Comparison of ENCODE assay signal across 7 mouse cellular contexts in genomic region chr12:3660985-3661635, GRCm38 (mm10).
DNase-seq lines count a peak whose midpoint lies in the region; ATAC-seq lines count a peak whose summit lies in the region.

No protein-coding gene starts in this region.

- H3K27me3 ChIP-seq in hindbrain, embryonic 16.5 days (replicated peaks; ENCODE audit: control insufficient read depth, insufficient read depth, low read length), result no peaks in the 10 kb centered on the region
- H3K27me3 ChIP-seq in hindbrain, embryonic 10.5 days (ENCODE audit: insufficient read depth, poor library complexity, severe bottlenecking), result no peaks in the 10 kb centered on the region

- H3K9me3 ChIP-seq in hindbrain, embryonic 16.5 days (ENCODE audit: control insufficient read depth, low read length), result no peaks in the 10 kb centered on the region
- H3K9me3 ChIP-seq in hindbrain, embryonic 10.5 days, result no peaks in the 10 kb centered on the region

- no peak for DNase-seq in hindbrain, embryonic 10.5 days (ENCODE audit: low spot score)
- peak; percentile 43 for DNase-seq in thymus, postnatal 0 days (ENCODE audit: low spot score)
- DNase-seq in thymus, adult 18-20 months, result no peak
- peak; percentile 59 for DNase-seq in cerebellum, postnatal 14 days
- peak; percentile 17 for DNase-seq in lung, postnatal 14 days
- DNase-seq in testis, postnatal 10 days (ENCODE audit: low spot score), result no peak

- no peak overlapping the region for H3K4me2 ChIP-seq in hindbrain, embryonic 16.5 days (ENCODE audit: low read length)

- H3K4me3 ChIP-seq in hindbrain, embryonic 16.5 days (ENCODE audit: low read length), result no peak overlapping the region
- H3K4me3 ChIP-seq in hindbrain, embryonic 10.5 days, result no peak overlapping the region

- no peak overlapping the region for H3K27ac ChIP-seq in hindbrain, embryonic 16.5 days (ENCODE audit: low read depth, low read length)
- H3K27ac ChIP-seq in hindbrain, embryonic 10.5 days, result no peak overlapping the region

- 71% methylated on average over 1 of the region's 1 CpGs for WGBS in hindbrain, embryonic 16.5 days
- 76% methylated on average over 1 of the region's 1 CpGs for WGBS in hindbrain, embryonic 10.5 days

- no peak overlapping the region for H3K9ac ChIP-seq in hindbrain, embryonic 16.5 days (ENCODE audit: low read depth, low read length)

- 0 out of 2 replicates have a peak, but pooled peaks have one; percentile 40 for ATAC-seq in hindbrain, embryonic 16.5 days

- H3K4me1 ChIP-seq in hindbrain, embryonic 16.5 days (ENCODE audit: control insufficient read depth, insufficient read depth, low read depth, low read length), result no peaks in the 10 kb centered on the region
- H3K4me1 ChIP-seq in hindbrain, embryonic 10.5 days (replicated peaks), result peaks cover 8% of the 10 kb centered on the region

- no peaks in the 10 kb centered on the region; the same call in 1 of the 2 replicates for H3K36me3 ChIP-seq in hindbrain, embryonic 16.5 days (ENCODE audit: control insufficient read depth, insufficient read depth, low read length)
- no peaks in the 10 kb centered on the region for H3K36me3 ChIP-seq in hindbrain, embryonic 10.5 days

Comparison
In these comparisons a context has a peak if more than half of its experiments do, and no peak if none do; other contexts are left out.
1. DNase-seq: peak in thymus, postnatal 0 days (single experiment), cerebellum, postnatal 14 days (2 of 2) and lung, postnatal 14 days (single experiment); none in hindbrain, embryonic 10.5 days (single experiment), thymus, adult 18-20 months (0 of 2) and testis, postnatal 10 days (single experiment).